Mouse (Mus musculus) cortical plate, adult 2 months (tissue): Measurements from ENCODE around the gene Shank2.

Experiments
- CTCF ChIP-seq: fragments of 200-500 bp; IDR thresholded peaks from 2 replicates; pipeline ENCODE4 v1.5.1; 2011; ENCODE audit warnings: mild to moderate bottlenecking, control low read depth, low read length; ENCODE audit not compliant: insufficient read depth; ENCODE audit errors: extremely low read depth
- POLR2A ChIP-seq: fragments of 200-500 bp; IDR thresholded peaks from 2 replicates; pipeline ENCODE4 v1.6.1; 2011; ENCODE audit warnings: mild to moderate bottlenecking, low read length, control low read depth; ENCODE audit not compliant: insufficient read depth; ENCODE audit errors: extremely low read depth

DNA sequence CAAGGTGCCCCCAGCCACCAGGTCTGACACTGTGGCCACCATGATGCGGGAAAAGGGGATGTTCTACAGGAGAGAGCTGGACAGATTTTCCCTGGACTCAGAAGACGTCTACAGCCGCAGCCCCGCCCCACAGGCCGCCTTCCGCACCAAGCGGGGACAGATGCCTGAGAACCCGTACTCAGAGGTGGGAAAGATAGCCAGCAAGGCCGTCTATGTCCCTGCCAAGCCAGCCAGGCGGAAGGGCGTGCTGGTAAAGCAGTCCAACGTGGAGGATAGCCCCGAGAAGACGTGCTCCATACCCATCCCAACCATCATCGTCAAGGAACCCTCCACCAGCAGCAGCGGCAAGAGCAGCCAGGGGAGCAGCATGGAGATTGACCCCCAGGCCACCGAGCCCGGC is 408.0 kb downstream of the Shank2 start:
- TF ChIP-seq CTCF (no peak), POLR2A (no peak)
